Mouse (Mus musculus) forebrain, embryonic 14.5 days (tissue): ENCODE measurements at regions not wholly inside any gene's neighbourhood (a gene's known extent, or its start where the extent isn't known, plus 50 kb on each side); places are given as distances from the start of the nearest gene placed in this dataset.

Experiments used
- ATAC-seq: fragments of 200-750 bp; cut with Nextera tagmentation; 2 replicates; pipeline ENCODE4 v1.8.0; 2017; ENCODE audit warnings: mild to moderate bottlenecking, moderate library complexity
- DNase-seq: peaks from one replicate; pipeline ENCODE4 v3.0.0-alpha.2; 2015; ENCODE audit warnings: low spot score
- H3K27ac ChIP-seq: fragments of 300-500 bp; sonication (generic); 2 replicates; pipeline ENCODE4 v1.5.1; 2014; ENCODE audit warnings: low read depth, mild to moderate bottlenecking, control low read depth, low read length, moderate library complexity
- H3K27me3 ChIP-seq: fragments of 300-500 bp; sonication (generic); replicated peaks from 2 replicates; pipeline ENCODE4 v1.6.1; 2014; ENCODE audit warnings: low read length, control low read depth, mixed read lengths; ENCODE audit not compliant: control insufficient read depth, insufficient read depth
- H3K36me3 ChIP-seq: fragments of 300-500 bp; sonication (generic); 2 replicates; pipeline ENCODE4 v1.6.1; 2014; ENCODE audit warnings: low read length, control low read depth; ENCODE audit not compliant: control insufficient read depth, insufficient read depth
- H3K4me1 ChIP-seq: fragments of 300-500 bp; sonication (generic); 2 replicates; pipeline ENCODE4 v1.6.1; 2014; ENCODE audit warnings: antibody characterized with exemption, low read length, control low read depth; ENCODE audit not compliant: control insufficient read depth, insufficient read depth
- H3K4me2 ChIP-seq: fragments of 300-500 bp; sonication (generic); 2 replicates; pipeline ENCODE4 v1.6.1; 2014; ENCODE audit warnings: mild to moderate bottlenecking, control low read depth, low read length
- H3K4me3 ChIP-seq: fragments of 300-500 bp; sonication (generic); 2 replicates; pipeline ENCODE4 v1.5.1; 2014; ENCODE audit warnings: low read depth, low read length, control low read depth
- H3K9ac ChIP-seq: fragments of 300-500 bp; sonication (generic); 2 replicates; pipeline ENCODE4 v1.6.1; 2014; ENCODE audit warnings: mild to moderate bottlenecking, low read length, control low read depth, moderate library complexity
- H3K9me3 ChIP-seq: fragments of 300-500 bp; sonication (generic); replicated peaks from 2 replicates; pipeline ENCODE4 v1.6.1; 2016; ENCODE audit warnings: low read length, control low read depth, mixed read lengths; ENCODE audit not compliant: control insufficient read depth
- WGBS: fragments of 180-500 bp; shearing (Covaris S2); extraction: QIAGEN DNeasy Blood & Tissue Kit; methylation state at CpG from one replicate; pipeline ENCODE4 v1.1.7; 2014; 5-methylcytosine and 5-hydroxymethylcytosine counted together

GRCm38 (mm10) chr12:59341586-59341985 is 122.1 kb upstream of the Fbxo33 start:
- Histone ChIP-seq H3K27me3 (no peaks in the 10 kb centered on the region), H3K36me3 (no peaks in the 10 kb centered on the region), H3K9ac (no peak overlapping the region), H3K4me3 (no peak overlapping the region), H3K9me3 (no peaks in the 10 kb centered on the region), H3K4me2 (no peak overlapping the region), H3K4me1 (no peaks in the 10 kb centered on the region), H3K27ac (no peak overlapping the region)
- ATAC-seq (no peak), DNase-seq (no peak)
- WGBS, result 82% methylated on average over 2 of the region's 2 CpGs

GRCm38 (mm10) chr12:59330753-59331152 is 111.2 kb upstream of the Fbxo33 start:
- peak; percentile 67 for DNase-seq
- Histone ChIP-seq H3K9me3 (no peaks in the 10 kb centered on the region), H3K27ac (no peak overlapping the region), H3K4me3 (no peak overlapping the region), H3K4me2 (no peak overlapping the region), H3K9ac (no peak overlapping the region), H3K36me3 (no peaks in the 10 kb centered on the region), H3K27me3 (no peaks in the 10 kb centered on the region), H3K4me1 (no peaks in the 10 kb centered on the region)
- WGBS, result 31% methylated on average over 2 of the region's 2 CpGs
- ATAC-seq, result peak; percentile 44; the same call in 1 of the 2 replicates

DNA sequence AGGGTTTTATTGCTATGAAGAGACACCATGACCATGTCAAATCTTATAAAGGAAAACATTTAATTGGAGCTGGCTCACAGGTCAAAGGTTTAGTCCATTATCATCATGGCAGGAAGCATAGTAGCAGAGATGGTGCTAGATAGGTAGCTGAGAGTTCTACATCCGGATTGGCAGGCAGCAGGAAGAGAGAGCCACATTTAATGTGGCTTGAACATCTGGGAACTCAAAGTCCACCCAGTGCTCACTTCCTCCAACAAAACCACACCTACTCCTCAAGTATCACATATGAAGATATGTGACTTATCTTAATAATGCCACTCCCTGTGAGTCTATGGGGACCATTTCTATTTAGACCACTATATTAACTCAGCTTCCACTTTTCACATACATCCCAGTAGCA is 93.2 kb upstream of the Fbxo33 start:
- no peaks in the 10 kb centered on the region for H3K4me1 ChIP-seq
- no peaks in the 10 kb centered on the region for H3K9me3 ChIP-seq
- DNase-seq, result no peak
- no peak overlapping the region for H3K9ac ChIP-seq
- H3K4me3 ChIP-seq, result no peak overlapping the region
- WGBS, result 73% methylated on average over 1 of the region's 1 CpGs
- no peak for ATAC-seq
- H3K27me3 ChIP-seq, result no peaks in the 10 kb centered on the region
- H3K27ac ChIP-seq, result no peak overlapping the region
- no peaks in the 10 kb centered on the region for H3K36me3 ChIP-seq
- no peak overlapping the region for H3K4me2 ChIP-seq

- H3K4me3 ChIP-seq, result no peak overlapping the region
- no peaks in the 10 kb centered on the region for H3K36me3 ChIP-seq
- no peak overlapping the region for H3K27ac ChIP-seq
- DNase-seq (no peak), ATAC-seq (no peak)
- H3K4me2 ChIP-seq, result no peak overlapping the region
- no peaks in the 10 kb centered on the region for H3K9me3 ChIP-seq
- 83% methylated on average over 1 of the region's 1 CpGs for WGBS
- no peak overlapping the region for H3K9ac ChIP-seq
- no peaks in the 10 kb centered on the region for H3K27me3 ChIP-seq
- H3K4me1 ChIP-seq, result no peaks in the 10 kb centered on the region
These were observed 88.4 kb upstream of the Fbxo33 start for GRCm38 (mm10) chr12:59307958-59308357.

GRCm38 (mm10) chr12:59304522-59304921 is 85.0 kb upstream of the Fbxo33 start:
- H3K4me3 ChIP-seq, result no peak overlapping the region
- no peaks in the 10 kb centered on the region for H3K36me3 ChIP-seq
- 40% methylated on average over 6 of the region's 6 CpGs for WGBS
- H3K9ac ChIP-seq, result no peak overlapping the region
- DNase-seq, result peak; percentile 2
- no peaks in the 10 kb centered on the region for H3K27me3 ChIP-seq
- H3K9me3 ChIP-seq, result no peaks in the 10 kb centered on the region
- H3K4me2 ChIP-seq, result no peak overlapping the region
- H3K27ac ChIP-seq, result no peak overlapping the region
- no peak for ATAC-seq
- no peaks in the 10 kb centered on the region for H3K4me1 ChIP-seq
